Mouse (Mus musculus) fibroblast of lung, adult 2 months (primary cell): ENCODE results near the gene Tnf.

Experiments
- DNase-seq: peaks from one replicate; pipeline ENCODE4 v3.0.0-alpha.2; 2011; ENCODE audit warnings: low read depth

Gene Tnf

DNA sequence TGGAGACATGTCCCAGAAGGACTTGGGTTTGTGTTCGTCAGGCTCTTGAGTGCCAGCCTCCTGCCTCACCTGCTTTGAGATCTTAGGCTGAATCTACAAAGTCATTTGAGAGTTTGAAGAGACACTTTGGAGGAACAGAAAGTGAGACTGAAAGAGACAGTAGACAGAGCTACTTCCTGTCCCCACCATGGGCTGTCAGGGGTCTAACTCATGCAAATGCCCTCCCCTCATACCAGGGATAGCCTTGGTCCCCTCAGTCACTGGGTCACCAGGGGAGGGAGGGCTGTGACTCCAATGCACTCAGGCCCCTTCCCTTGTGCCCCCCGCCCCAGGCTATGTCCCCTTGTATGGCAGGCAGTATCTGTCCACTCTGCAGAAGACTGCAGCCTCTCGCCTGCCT, 28.5 kb downstream of the Tnf start:
- no peak for DNase-seq

DNA sequence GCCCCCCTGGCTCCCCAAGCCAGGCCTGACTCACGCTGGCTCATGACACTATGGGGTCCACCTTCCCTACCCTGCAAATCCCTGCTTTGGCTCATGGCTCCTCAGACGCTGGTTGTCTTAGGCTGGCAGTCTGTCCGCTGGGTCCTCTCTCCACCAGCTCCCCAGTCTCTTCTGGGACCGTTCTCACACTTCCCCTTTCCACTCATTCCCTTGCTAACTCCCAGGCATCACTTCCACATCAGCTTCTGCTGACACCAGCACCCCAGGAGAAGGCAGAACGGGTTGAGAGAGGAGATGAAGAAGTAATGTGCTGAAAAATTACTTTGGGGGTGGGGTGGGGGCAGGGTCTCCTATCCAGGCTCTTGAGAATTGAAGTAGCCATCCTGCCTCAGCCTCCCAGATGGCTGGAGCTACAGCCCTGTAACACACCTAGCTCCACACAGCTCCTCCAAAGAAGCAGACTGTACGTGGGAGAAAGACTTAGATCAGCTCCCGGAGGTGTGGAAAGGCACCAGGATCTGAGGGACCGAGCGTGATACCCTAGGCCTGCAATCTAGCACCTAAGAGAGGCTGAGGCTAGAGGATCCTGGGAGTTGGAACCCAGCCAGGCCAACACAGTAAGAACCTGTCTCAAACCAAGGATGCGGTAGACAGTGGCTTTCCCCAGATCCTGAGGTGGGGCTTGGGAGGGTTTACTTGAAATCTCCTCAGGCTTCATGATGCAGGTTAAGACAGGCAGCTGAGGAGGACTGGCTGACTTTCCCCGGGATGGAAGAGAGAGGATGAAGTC, 29.2 kb downstream of the Tnf start:
- DNase-seq = no peak

DNA sequence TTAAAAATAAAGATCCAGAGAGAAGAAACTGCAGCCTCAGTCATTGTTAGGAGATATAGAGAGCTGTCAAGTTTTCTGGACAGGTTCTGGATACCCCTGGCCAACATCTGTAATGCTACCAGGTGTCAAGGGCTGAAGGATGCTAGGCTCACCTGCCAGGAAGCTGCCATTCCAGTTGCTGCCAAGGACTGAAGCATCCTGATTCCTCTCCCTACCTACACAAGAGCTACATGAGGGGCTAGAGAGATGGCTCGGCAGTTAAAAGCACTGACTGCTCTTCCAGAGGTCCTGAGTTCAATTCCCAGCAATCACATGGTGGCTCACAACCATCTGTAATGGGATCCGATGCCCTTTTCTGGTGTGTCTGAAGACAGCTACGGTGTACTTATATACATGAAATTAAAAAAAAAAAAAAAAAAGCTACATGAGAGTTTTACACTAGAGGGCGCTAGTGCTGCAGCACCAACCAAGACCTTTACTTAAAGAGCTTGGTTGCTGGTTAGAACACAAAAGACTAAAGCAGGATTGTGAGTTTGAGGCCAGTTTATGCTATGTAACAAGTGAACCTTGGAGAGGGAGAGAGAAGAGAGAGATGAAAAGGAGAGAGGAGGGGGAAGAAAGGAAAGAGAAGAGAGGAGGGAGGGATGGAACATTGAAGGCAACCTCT, 33.1 kb downstream of the Tnf start:
- DNase-seq = no peak

DNA sequence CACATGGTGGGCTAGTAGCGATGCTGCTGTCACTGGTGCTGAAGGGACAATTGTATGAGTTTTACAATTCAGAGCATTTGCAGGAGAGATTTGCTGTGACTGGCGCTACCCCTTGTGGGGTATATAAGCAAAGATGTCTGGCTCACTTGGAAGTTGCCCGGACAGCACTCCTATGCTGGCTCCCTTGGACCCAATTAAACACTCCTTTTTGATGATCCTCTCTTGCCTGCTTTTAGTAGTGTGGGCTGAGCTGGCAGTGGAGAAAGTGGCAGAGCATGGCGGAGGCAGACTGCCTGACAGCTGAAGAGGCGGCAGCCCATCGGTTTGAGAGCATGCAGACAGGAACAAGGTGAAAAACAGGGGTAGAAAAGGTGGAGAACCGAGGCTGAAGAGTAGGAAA, 34.0 kb downstream of the Tnf start:
- no peak for DNase-seq

DNA sequence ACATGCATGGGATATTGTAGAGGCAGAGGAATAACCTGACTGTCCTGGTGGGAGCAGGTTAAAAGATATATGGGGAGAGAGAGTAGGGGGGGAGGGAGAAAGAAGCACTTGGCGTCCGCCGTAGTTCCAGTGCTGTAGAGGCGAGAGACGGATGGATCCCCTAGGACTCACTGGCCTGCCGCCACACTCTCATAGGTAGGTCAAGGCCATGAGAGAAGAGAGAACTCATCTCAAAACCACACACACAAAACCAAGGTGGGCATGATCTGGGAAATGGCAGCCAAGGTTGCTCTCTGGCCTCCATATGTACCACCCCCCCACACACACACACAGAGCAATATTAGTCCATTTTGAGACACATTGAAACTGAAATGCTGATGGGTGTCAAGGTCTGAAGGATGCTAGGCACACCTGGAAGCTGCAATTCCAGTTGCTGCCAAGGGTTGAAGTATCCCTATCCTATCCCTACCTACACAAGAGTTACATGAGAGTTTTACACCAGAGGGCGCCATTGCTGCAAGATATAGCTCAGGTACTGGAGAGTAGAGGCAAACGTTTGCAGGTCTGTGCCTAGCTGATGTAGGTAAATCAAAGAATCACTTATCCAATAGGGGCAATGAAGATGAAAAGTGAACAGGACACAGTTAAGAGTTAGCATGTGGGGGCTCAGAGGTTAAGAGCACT, 35.3 kb downstream of the Tnf start:
- no peak for DNase-seq

DNA sequence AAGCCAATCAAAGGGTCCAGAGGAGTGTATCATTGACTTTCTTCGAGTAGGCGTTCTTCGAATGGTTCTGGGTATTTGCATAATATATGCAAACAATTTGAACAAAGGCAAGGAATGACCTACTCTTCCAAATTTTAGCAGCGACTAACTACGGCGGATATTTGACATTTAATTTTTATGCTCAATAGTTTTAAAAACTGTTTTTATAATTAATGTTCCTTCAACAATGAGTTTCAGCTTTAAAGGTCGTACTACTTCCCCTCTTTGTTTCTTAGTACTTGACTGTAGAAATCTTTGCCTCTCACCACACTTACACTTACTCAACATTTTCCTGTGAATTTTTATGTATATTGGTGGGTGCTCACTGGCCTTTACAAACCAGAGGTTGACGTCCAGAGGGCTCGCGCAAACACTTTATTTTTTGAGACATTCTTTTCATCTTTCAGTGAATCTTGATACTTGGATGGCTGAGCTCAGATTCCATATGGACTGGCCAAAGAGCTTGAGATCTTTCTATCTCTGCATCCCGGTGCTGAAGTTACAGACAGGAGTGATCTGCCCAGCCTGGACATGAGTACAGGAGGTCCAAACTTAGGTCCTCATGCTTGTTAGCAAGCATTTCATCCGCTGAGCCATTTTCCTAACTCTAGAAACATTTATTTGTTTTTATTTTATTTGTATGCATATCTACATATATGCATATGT, 36.2 kb downstream of the Tnf start:
- no peak for DNase-seq

DNA sequence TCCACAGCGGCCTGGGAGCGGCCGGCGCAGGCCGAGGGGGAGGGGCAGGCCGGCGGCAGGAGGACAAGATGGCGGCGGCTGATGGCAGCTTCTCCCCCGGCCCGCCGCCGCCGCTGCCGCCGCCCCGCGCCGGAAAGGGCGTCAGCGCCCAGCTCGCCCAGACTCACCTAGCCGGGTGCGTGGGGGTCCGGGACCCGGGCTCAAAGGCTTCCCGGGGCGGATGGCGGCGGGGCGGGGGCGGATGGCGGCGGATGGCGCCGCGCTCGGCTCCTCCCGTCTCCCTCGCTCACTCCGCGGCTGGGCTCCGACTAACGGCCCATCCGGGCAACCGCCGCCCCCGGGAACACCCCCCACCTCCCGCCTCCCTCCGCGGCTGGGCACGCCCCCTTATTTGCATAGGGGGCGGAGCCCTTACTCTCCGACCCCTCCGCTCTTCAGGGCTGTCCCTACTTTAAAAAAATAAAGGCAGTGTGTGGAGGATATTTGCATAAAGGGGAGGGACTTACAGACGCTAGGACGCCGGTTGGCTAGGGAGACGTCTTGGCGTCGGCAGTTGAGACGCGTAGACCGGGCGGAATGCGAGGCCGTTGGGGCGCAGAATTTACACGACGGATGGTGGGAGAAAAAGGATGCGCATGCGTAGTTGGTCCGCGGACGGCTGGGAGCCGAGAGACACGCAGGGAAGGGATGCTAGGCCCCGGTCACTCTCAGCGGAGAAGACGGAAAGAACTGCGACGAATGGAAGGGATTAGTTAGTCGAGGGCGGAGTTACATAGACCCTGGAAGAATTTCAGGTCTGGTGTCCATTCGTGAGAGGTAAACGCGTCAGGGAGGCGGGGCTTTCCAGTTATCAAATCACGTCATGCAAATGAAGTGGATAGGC, 37.0 kb downstream of the Tnf start, which contains the start of gene Prrc2a:
TSS of gene Prrc2a (minus strand) at position 330 of the 883 bp plus-strand sequence.
- DNase-seq = peak; percentile 99

DNA sequence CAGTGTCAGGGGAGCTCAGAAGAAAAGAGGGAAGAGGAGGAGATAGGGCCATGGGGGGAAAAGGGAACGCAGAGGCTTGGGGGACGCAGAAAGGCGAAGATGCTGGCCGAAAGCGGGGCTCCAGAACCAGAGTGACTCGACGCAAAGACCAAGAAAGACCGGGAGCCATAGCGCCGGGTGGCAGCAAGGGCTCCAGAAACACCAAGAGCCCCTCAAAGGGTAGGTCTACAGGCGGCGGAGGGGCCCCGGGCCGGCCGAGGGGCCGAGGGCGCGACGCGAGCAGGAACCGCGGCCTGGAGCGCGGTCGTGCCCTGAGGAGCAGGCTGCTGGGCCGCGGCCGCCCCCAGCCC, 37.6 kb downstream of the Tnf start:
- no peak for DNase-seq

DNA sequence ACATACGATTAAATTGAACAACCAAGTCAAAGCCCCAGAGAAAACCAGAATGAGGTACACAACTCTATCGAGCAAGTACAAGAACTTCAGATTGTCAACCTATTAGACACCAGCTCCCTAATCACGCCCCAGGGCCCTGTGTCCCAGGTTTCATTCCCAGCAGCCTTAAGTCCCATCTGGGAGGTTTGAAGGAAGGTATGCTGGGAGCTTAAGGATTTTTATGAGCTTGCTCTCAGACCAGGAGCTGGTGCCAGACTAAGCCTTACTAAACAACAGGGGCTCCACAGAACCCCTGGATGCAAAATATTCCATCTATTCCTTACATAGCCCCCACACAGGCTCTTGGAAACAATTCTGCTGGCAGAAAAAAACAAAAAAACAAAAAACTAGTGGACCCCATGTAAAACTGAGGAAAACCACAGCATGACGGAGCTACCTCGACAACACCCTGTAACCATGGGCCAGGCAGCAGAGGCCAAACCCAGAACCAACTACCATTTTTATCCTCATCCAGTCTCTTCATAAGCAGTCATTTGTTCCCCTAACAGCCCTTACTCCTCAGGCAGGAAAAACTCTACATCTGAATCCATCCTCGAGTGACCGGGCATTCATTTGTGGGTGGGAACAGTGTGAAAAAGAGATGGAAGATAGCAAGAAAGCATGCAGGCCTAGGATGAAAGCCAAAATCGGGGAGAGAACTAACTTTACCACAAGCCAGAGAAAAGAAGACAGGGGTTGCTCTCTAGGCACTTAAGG, 38.3 kb downstream of the Tnf start:
- DNase-seq = no peak

DNA sequence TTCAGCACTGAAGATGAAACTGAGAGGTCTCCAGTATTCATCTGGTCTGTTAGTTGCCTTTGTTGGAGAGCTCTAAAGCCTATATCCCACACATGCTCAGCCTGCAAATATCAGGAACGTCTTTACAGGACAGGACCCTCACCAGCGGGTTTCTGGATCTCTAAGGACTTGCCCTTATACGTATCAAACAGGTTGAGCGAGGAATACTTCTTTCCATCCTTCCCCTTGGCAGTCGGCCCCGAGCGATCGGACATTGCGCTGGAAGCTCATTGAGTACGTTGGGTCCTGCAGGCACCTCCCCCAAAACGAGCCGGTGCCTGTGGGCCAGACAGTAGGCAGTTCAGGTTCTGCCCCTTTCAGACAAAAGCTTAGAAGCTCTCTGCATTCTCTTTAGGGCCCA, 39.1 kb downstream of the Tnf start:
- no peak for DNase-seq

DNA sequence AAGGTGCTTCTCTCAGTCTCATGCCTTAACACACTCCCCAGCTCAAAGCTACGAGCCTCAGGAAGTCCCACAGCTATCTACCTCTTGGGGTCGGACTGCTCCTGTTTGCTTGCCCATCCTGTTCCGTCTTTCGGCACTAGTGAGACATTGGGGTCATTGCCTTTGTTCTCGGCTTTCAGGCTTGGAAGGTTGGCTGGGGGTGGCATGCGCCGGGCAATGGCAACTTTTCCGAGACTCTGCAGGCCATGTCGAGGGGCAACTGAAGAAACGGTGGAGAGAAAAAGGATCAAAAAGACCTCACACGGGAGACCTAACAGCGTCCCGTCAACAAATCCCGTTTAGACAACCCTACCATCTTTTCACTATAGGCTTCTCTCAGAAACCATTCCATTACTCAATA, 39.7 kb downstream of the Tnf start:
- no peak for DNase-seq

DNA sequence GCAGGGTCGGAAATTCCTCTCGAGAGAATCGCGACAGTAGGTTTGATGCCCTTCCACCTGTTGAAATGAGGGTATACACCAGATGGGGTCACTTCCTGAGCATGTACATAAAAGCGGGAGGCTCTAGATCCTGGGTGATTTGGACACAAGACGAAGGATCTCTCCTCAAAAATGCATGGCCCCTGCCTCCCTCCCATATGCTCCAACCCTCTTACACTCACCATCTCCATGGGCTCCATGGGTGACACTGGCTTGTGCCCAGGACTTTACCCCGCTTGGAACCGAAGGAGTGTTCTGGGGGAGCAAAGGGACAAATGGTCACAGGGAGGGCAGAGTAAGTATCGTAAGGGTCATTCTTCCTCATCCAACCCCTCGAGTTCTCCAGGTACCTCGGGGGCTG, 40.4 kb downstream of the Tnf start:
- DNase-seq = no peak

DNA sequence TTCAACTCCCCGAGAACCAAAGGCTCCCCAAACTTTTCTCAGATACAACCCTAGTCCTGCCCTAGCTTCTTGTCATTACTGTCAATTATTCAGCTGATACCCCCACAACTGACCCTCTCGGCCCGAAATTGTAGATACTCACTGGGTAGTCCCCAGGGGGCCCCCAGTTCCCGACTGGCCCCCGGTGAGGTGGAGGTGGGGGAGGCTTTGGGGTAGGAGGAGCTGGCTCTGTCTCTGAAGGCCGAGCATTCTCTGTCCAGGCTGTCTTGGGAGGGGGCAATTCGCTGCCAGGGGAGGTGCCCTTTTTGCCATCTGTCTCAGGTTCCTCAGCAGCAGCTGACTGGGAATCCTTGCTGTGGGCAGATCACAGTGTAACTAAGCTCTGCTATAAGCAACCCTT, 42.2 kb downstream of the Tnf start:
- DNase-seq = no peak

DNA sequence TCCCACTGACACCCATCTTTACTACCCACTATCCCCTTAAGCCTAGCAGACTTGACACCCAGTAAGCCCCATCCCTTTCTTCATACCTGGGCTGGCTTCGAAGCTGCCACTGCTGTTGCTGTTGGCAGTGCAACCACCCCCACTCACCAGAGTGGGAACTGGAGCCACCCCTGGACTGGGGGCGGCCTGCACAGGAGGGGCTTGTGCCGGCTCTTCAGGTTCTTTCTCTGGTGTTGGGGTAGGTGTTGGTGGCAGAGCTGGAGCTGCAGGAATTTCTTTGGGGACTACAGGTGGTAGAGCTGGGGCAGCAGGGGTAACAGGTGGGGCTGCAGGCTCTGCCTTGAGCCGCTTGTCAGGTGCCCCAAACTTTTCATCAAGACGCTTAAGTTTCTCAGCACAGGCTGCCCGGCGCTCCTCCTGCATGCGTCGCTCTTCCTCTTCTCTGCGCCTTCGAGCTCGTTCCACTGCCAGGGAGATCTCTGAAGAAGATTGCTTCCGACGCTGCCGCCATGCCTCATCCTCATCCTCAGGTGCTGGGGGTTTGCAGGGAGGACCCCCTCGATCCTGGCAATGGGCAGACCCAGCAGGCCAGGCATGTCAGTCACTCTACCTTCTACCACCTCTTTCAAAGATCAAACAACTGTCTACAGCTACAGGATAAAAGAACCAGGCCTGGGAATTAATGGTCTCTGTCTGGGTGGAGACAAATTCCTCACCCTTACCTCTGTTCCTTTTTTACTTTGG, 42.8 kb downstream of the Tnf start:
- no peak for DNase-seq

DNA sequence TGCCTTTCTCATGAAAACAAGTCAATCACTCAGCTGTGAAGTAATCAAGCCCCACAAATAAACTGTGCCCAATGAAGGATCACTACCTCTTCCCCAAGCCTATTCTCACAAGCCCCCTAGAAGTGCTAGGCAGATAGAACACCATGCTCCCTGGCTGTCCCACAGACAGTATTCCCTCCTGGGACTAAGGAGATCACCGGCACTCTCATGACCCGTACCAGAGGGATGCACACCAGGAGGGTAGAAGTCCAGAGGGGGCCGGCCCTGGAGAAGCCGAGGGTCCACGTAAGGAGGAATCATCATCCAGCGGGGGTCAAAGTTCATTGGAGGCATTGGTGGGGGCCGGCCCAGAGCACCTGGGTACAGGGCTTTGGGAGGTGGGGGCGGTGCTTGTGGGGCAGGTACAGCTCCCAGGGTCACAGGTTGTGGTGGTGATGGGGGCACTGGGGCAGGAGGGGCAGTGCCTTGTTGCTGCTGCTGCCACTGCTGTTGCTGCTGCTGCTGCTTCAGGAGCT, 44.1 kb downstream of the Tnf start:
- DNase-seq = no peak

DNA sequence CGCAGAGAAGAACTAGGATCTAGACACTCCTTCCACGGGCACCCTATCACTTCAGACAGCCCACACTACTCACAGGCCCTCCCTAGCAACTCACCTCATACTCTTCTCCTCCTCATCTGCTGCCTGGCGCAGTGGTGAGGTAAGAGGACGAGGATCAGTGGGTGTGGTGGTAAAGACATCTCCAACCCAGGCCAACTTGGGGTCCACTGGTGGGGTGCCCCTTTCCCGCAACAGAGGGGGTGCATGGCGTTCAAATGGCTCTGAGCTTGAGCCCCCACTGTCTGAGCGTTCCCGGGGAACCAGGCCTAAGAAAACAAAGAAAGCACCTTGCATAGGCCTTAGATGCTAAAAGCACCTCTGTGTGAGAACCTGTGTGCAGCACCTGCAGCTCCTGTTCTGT, 44.6 kb downstream of the Tnf start:
- no peak for DNase-seq

DNA sequence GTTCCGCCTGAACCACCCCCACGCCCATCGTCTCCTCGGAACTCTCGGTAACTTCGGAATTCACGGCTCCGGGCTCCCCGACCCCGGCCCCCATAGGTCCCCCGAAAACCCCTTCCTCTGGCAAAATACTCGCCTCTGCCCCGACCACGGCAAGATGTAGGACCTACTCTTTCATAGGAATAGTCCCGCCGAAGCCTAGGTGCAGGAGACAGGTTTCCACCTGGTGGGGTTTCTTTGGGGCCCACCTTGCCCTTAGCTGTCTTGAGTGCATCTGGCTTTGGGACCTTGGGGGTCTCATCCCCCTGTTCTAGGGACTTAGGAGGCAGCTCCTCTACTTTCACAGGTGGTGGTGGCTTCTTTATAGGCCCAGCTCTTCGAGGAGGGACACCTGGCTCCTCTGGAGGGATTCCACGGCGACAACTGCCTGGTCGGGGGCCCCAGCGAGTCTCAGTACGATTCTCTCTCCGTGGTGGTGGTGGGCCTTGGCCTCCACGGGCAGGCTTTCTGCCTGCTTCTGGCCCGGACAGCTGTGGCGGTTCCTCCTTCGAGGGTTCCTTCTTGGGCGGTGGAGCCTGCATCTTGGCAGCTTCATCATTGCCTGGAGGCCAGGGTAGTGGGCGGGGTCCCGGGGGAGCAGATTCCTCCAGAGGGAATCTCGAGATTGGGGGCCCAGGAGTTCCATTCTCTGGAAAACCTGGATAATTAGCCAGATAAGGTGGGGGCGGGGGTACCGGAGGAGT, 45.2 kb downstream of the Tnf start:
- DNase-seq = no peak

DNA sequence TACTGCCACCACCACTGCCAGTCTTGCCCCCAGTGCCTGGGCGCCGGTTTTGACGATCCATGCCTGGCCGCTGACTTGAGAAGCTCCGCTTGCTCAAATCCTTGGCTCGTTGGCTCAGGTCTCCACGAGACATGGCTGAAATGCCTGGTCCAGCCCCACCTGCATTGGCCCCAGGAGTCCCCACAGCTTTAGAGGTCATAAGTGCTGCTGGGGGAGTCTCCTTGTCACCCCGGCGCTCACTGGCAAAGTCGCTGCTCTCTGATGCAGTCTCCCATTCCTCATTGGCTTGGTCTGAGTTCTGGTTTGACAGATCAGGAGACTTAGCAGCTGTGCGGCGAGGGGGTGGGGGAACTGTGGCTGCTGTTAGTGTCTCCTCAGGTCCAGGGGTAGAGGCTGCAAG, 46.4 kb downstream of the Tnf start:
- DNase-seq = no peak

DNA sequence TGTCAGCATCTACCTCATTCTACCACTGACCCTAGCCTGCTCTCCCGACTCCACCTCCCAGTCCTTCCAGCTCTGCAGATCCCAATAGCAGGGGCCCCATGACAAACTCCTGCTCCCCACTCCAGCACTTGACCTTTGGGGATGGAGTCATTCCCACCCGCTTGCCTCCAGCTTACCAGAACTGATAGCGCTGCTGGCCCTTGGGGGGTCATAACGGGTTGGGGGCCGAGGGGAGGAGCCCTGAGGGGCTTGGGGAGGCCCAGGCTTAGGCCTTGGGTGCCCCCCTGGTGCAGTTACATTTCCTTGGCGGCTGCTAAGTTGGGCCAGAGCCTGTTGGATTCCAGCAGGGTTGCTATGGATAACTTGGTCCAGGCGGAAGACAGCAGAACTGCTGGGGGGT, 47.2 kb downstream of the Tnf start:
- DNase-seq = no peak
